Mouse (Mus musculus) kidney, embryonic 16.5 days (tissue): ENCODE measurements at regions not wholly inside any gene's neighbourhood (a gene's known extent, or its start where the extent isn't known, plus 50 kb on each side); places are given as distances from the start of the nearest gene placed in this dataset.

Experiments used
- ATAC-seq: fragments of 200-750 bp; cut with Nextera tagmentation; 2 replicates; pipeline ENCODE4 v1.8.0; 2017; ENCODE audit warnings: moderate TSS enrichment; ENCODE audit not compliant: low FRiP score, low TSS enrichment
- H3K27ac ChIP-seq: fragments of 300-500 bp; sonication (generic); 2 replicates; pipeline ENCODE4 v1.5.1; 2014; ENCODE audit warnings: low read length
- H3K27me3 ChIP-seq: fragments of 300-500 bp; sonication (generic); 2 replicates; pipeline ENCODE4 v1.6.1; 2014; ENCODE audit warnings: low read length, control low read depth, mixed read lengths; ENCODE audit not compliant: insufficient read depth
- H3K36me3 ChIP-seq: fragments of 300-500 bp; sonication (generic); 2 replicates; pipeline ENCODE4 v1.6.1; 2014; ENCODE audit warnings: low read length, control low read depth, mixed read lengths; ENCODE audit not compliant: insufficient read depth
- H3K4me1 ChIP-seq: fragments of 300-500 bp; sonication (generic); 2 replicates; pipeline ENCODE4 v1.6.1; 2014; ENCODE audit warnings: low read length, control low read depth, mixed read lengths; ENCODE audit not compliant: insufficient read depth
- H3K4me2 ChIP-seq: fragments of 300-500 bp; sonication (generic); replicated peaks from 2 replicates; pipeline ENCODE4 v1.6.1; 2014; ENCODE audit warnings: low read depth, low read length
- H3K4me3 ChIP-seq: fragments of 300-500 bp; sonication (generic); 2 replicates; pipeline ENCODE4 v1.5.1; 2014; ENCODE audit warnings: mild to moderate bottlenecking, low read length
- H3K9ac ChIP-seq: fragments of 300-500 bp; sonication (generic); replicated peaks from 2 replicates; pipeline ENCODE4 v1.6.1; 2014; ENCODE audit warnings: low read length
- H3K9me3 ChIP-seq: fragments of 300-500 bp; sonication (generic); 2 replicates; pipeline ENCODE4 v1.6.1; 2016; ENCODE audit warnings: low read length, control low read depth
- WGBS: fragments of 180-500 bp; shearing (Covaris S2); extraction: QIAGEN DNeasy Blood & Tissue Kit; methylation state at CpG from one replicate; pipeline ENCODE4 v1.1.7; 2014; 5-methylcytosine and 5-hydroxymethylcytosine counted together

DNA sequence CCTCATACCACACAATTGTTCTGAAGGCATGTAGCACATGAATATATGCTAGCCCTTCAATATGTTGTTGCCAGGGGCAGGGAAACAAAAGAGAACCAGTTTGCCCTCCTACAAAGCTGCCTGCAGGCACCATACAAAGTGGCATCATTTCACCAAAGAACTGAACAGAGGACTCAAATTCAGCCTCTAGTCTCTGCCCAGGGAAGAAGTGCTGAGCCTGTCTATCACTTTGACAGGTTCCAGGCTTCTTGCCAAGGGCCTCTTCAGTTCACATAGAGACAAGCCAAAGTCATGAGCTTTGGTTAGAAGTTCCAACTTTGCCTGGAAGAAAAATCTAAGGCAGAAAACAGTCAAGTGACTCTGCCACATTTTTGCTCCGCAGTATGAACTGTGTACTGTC lies 223.4 kb upstream of the Ercc4 start:
- H3K4me3 ChIP-seq, result no peak overlapping the region
- ATAC-seq, result no peak
- 100% methylated on average over 1 of the region's 1 CpGs for WGBS
- H3K27ac ChIP-seq, result no peak overlapping the region
- H3K4me2 ChIP-seq, result no peak overlapping the region
- H3K9me3 ChIP-seq, result no peaks in the 10 kb centered on the region
- no peak overlapping the region for H3K9ac ChIP-seq
- H3K27me3 ChIP-seq, result no peaks in the 10 kb centered on the region
- no peaks in the 10 kb centered on the region for H3K4me1 ChIP-seq
- no peaks in the 10 kb centered on the region for H3K36me3 ChIP-seq

DNA sequence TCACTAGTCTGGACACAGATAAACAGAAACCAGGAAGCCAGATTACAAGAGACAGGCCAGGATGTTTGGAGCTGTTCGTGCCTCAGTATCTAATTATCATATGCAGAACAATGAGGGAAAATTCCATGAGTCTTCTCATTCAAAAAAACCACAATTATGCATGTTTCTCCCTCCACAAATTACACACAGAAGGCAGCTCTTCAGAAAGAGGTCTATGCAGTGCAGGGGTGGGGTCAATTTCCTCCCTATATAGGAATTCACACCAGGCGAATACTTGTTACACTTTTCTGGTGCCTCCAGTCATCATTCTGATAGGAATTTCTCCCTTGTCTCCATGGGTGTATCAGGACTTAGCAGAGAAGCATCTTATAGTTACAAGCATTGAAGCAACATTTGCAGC lies 222.1 kb upstream of the Ercc4 start:
- Histone ChIP-seq H3K36me3 (no peaks in the 10 kb centered on the region), H3K27ac (no peak overlapping the region), H3K4me1 (no peaks in the 10 kb centered on the region), H3K9me3 (no peaks in the 10 kb centered on the region), H3K4me3 (no peak overlapping the region), H3K27me3 (no peaks in the 10 kb centered on the region), H3K4me2 (no peak overlapping the region), H3K9ac (no peak overlapping the region)
- ATAC-seq, result no peak
- 72% methylated on average over 2 of the region's 2 CpGs for WGBS

- H3K27ac ChIP-seq, result no peak overlapping the region
- no peaks in the 10 kb centered on the region for H3K27me3 ChIP-seq
- no peaks in the 10 kb centered on the region for H3K36me3 ChIP-seq
- no peak overlapping the region for H3K4me2 ChIP-seq
- ATAC-seq, result no peak
- H3K9me3 ChIP-seq, result no peaks in the 10 kb centered on the region
- H3K4me1 ChIP-seq, result no peaks in the 10 kb centered on the region
- H3K9ac ChIP-seq, result no peak overlapping the region
- no peak overlapping the region for H3K4me3 ChIP-seq
- 91% methylated on average over 1 of the region's 1 CpGs for WGBS
These were observed 219.4 kb upstream of the Ercc4 start for GRCm38 (mm10) chr16:12890094-12890493.

GRCm38 (mm10) chr16:12890545-12890944 lies 218.9 kb upstream of the Ercc4 start:
- 70% methylated on average over 3 of the region's 3 CpGs for WGBS
- no peak for ATAC-seq
- no peaks in the 10 kb centered on the region for H3K36me3 ChIP-seq
- H3K4me1 ChIP-seq, result no peaks in the 10 kb centered on the region
- H3K4me2 ChIP-seq, result no peak overlapping the region
- no peaks in the 10 kb centered on the region for H3K27me3 ChIP-seq
- no peak overlapping the region for H3K4me3 ChIP-seq
- H3K27ac ChIP-seq, result no peak overlapping the region
- no peak overlapping the region for H3K9ac ChIP-seq
- H3K9me3 ChIP-seq, result no peaks in the 10 kb centered on the region

DNA sequence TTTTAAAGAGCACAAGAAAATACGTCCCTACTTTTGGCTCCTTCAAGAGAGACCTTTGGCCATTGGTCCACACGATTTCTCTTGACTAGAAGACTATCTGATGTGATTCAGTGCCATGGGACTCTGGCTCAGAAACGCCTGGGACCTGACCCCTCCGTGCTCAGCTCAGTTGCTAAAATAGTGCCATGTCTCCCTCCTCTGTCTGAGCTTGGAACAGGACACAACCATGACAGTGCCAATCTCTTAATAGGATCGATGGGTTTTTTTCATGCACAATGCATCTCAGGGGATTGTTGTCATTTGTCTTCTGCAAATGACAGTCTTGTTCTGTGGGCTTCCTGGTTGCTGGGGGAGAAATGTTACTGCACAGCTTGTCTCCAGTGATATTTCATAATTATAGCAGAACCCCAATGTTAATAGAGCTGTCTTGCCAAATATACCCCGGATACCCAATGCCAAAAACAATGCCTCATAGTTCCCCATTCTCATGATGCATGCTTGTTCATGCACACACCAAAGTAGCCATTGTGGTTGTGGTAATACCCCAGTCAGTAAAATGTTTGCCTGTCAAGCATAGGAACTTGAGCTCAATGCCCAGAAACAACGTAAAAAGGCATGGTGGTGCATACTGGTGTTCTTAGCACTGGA lies 216.7 kb upstream of the Ercc4 start:
- WGBS, result 80% methylated on average over 7 of the region's 7 CpGs
- Histone ChIP-seq H3K4me1 (no peaks in the 10 kb centered on the region), H3K27ac (no peak overlapping the region), H3K4me2 (no peak overlapping the region), H3K36me3 (no peaks in the 10 kb centered on the region), H3K27me3 (no peaks in the 10 kb centered on the region), H3K4me3 (no peak overlapping the region), H3K9ac (no peak overlapping the region), H3K9me3 (no peaks in the 10 kb centered on the region)
- no peak for ATAC-seq

- no peak overlapping the region for H3K9ac ChIP-seq
- H3K27ac ChIP-seq, result no peak overlapping the region
- H3K9me3 ChIP-seq, result no peaks in the 10 kb centered on the region
- H3K4me3 ChIP-seq, result no peak overlapping the region
- 73% methylated on average over 1 of the region's 1 CpGs for WGBS
- no peak overlapping the region for H3K4me2 ChIP-seq
- no peaks in the 10 kb centered on the region for H3K27me3 ChIP-seq
- no peaks in the 10 kb centered on the region for H3K4me1 ChIP-seq
- ATAC-seq, result no peak
- H3K36me3 ChIP-seq, result no peaks in the 10 kb centered on the region
These were observed 212.2 kb upstream of the Ercc4 start for GRCm38 (mm10) chr16:12897267-12897666.

DNA sequence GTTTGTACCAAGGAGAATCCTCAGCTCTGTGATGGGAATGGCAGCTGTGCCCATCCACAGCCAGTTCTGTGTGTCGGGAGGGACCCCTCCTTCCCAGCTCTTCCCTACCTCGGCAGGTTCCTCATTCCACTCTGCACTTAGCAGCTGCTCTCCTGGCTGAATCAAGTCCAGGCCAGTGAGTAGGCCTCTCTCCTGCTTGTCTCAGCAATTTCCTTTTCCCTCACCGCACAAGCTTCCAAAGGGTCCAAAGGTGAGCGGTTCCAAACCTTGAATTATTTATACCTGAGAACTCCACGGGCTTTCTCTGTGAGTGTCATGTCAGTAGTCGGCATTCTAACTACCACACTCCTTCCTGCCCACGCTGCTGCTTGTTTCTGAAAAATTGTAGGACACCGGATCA lies 208.8 kb upstream of the Ercc4 start:
- H3K4me1 ChIP-seq, result no peaks in the 10 kb centered on the region
- H3K4me3 ChIP-seq, result no peak overlapping the region
- no peaks in the 10 kb centered on the region for H3K9me3 ChIP-seq
- H3K9ac ChIP-seq, result no peak overlapping the region
- no peak overlapping the region for H3K4me2 ChIP-seq
- H3K27me3 ChIP-seq, result no peaks in the 10 kb centered on the region
- no peak for ATAC-seq
- no peak overlapping the region for H3K27ac ChIP-seq
- WGBS, result 75% methylated on average over 8 of the region's 8 CpGs
- H3K36me3 ChIP-seq, result no peaks in the 10 kb centered on the region

GRCm38 (mm10) chr16:12901096-12901995 lies 208.1 kb upstream of the Ercc4 start:
- H3K9ac ChIP-seq, result no peak overlapping the region
- H3K9me3 ChIP-seq, result no peaks in the 10 kb centered on the region
- H3K36me3 ChIP-seq, result no peaks in the 10 kb centered on the region
- no peak overlapping the region for H3K4me3 ChIP-seq
- H3K4me1 ChIP-seq, result no peaks in the 10 kb centered on the region
- ATAC-seq, result no peak
- 70% methylated on average over 9 of the region's 9 CpGs for whole genome bisulfite sequencing
- H3K27me3 ChIP-seq, result no peaks in the 10 kb centered on the region
- no peak overlapping the region for H3K27ac ChIP-seq
- no peak overlapping the region for H3K4me2 ChIP-seq

GRCm38 (mm10) chr16:12901996-12902319 lies 207.5 kb upstream of the Ercc4 start:
- H3K4me2 ChIP-seq, result no peak overlapping the region
- ATAC-seq, result no peak
- no peak overlapping the region for H3K4me3 ChIP-seq
- no peak overlapping the region for H3K9ac ChIP-seq
- no peaks in the 10 kb centered on the region for H3K27me3 ChIP-seq
- no peaks in the 10 kb centered on the region for H3K9me3 ChIP-seq
- no peaks in the 10 kb centered on the region for H3K36me3 ChIP-seq
- 0 out of 2 replicates have a peak overlapping the region, but pooled peaks have one; percentile 32 for H3K27ac ChIP-seq
- no peaks in the 10 kb centered on the region for H3K4me1 ChIP-seq

- no peaks in the 10 kb centered on the region for H3K4me1 ChIP-seq
- WGBS, result 86% methylated on average over 2 of the region's 2 CpGs
These were observed 206.3 kb upstream of the Ercc4 start for GRCm38 (mm10) chr16:12903161-12903560.

More at GRCm38 (mm10) chr16:12903161-12903560, 206.3 kb upstream of the Ercc4 start:
- no peak for ATAC-seq
- H3K9ac ChIP-seq, result no peak overlapping the region
- H3K9me3 ChIP-seq, result no peaks in the 10 kb centered on the region
- H3K4me3 ChIP-seq, result no peak overlapping the region
- no peak overlapping the region for H3K4me2 ChIP-seq
- H3K27me3 ChIP-seq, result no peaks in the 10 kb centered on the region
- H3K27ac ChIP-seq, result no peak overlapping the region
- H3K36me3 ChIP-seq, result no peaks in the 10 kb centered on the region
